Mouse (Mus musculus) spleen, adult 2 months (tissue): ENCODE measurements around the gene Smarca1.

ENCODE experiments used
- CTCF ChIP-seq: fragments of 200-500 bp; IDR thresholded peaks from 2 replicates; pipeline ENCODE4 v1.5.1; 2011; ENCODE audit warnings: mild to moderate bottlenecking, inconsistent platforms; ENCODE audit not compliant: insufficient read depth, insufficient read length, insufficient replicate concordance; ENCODE audit errors: extremely low read depth
- POLR2A ChIP-seq: fragments of 200-500 bp; IDR thresholded peaks from 2 replicates; pipeline ENCODE4 v1.6.1; 2011; ENCODE audit warnings: low read depth, low read length, inconsistent platforms

DNA sequence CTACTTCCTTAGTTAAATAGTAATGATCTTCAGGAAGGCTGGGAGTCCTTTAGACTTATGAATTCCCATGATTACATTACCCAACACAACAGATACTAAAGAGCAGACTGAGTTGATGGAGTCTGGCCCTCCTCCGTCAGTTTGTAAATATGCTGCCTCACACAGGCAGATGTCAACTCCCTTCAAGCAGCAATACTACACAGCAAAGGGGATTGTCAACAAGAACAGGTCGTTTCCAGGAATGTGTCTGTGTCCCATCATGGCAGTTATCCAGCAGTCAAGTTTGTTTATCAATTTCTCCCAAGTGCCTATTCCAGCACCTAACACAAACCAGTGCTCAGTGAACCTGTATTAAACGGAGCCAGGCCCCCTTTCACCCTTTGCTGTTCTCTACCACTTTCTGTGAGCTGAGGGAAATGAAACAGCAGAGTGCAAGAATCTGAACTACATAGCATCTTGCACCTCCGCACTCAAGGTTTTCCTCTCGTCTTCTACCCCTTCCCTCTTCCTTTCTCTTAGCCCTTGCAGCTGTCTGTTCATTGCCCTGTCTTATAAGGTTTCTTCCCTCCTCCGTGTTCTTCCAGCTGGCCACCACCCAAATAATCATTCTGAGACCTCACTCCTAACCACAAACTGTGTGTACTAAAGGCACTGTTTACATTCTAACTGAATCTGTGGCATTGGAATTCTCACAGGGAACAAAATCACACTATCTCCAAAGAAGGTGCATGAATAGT lies 57.5 kb downstream of the Smarca1 start:
- TF ChIP-seq CTCF (no peak), POLR2A (no peak)
